Mouse (Mus musculus) olfactory bulb, adult 2 months (tissue): ENCODE measurements at regions not wholly inside any gene's neighbourhood (a gene's known extent, or its start where the extent isn't known, plus 50 kb on each side); places are given as distances from the start of the nearest gene placed in this dataset.

Experiments
- CTCF ChIP-seq: fragments of 200-500 bp; IDR thresholded peaks from 2 replicates; pipeline ENCODE4 v1.5.1; 2012; ENCODE audit warnings: low read depth, mild to moderate bottlenecking, low read length, moderate library complexity; ENCODE audit not compliant: insufficient read depth
- POLR2A ChIP-seq: fragments of 200-500 bp; IDR thresholded peaks from 2 replicates; pipeline ENCODE4 v1.6.1; 2012; ENCODE audit warnings: mild to moderate bottlenecking, low read depth, low read length, moderate library complexity; ENCODE audit not compliant: insufficient read depth

DNA sequence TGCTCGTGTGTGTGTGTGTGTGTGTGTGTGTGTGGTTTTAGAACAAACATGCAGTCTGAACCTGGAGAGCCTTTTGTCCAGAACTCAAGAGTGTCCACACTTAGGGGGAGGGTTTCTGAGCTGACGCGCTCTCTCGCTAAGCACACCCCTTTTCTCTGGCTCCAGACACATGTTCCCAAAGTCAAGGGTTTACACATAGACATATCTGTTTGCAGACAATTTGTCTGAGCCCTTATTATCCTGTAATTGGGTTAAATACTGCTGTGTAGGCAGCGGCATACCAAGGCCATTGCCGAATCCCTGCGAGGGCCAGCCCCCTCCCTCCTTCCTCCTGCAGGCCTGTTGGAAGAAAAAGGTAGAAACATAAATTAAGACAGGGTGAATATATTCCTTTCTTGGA is 190.4 kb downstream of the Cdc5l start:
- no peak for TF ChIP-seq CTCF
- no peak for TF ChIP-seq POLR2A
